Mouse (Mus musculus) cerebellum, postnatal 10 days (tissue): ENCODE data around the gene Lbr.
"Not testable (repeated sequence)": the region's sequence is repeated elsewhere in the genome, so short reads cannot be mapped to it uniquely, and the experiment has no call there.

Experiments
- DNase-seq, 2 experiments: peaks; one replicate each; pipeline ENCODE4 v3.0.0; 2021; ENCODE audit warnings: mixed read lengths in 2 of 2

Gene Lbr

DNA sequence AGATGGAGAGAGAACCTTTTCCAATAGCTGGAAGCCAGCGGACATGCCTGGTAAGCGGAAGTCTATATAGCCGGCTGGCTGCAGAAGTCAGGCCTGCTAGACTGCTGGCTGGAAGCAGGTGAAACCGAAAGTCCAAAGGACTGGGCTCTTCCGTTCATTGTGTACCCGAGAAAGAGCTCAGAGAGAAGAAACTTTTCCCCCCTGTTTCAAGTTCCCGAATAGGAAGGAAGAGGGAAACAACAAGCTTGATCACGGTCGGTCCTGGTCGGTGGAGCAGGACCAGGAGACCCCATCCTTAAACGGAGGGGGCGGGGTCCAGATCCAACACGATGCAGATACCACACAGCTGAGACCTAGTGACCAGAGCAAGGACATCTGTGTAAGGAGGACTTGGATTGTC lies 9.6 kb upstream of the Lbr start:
- DNase-seq: no peak

- DNase-seq: peak; percentile 87 to 92
Observed at GRCm38 (mm10) chr1:181851521-181852310, 8.9 kb upstream of the Lbr start.

DNA sequence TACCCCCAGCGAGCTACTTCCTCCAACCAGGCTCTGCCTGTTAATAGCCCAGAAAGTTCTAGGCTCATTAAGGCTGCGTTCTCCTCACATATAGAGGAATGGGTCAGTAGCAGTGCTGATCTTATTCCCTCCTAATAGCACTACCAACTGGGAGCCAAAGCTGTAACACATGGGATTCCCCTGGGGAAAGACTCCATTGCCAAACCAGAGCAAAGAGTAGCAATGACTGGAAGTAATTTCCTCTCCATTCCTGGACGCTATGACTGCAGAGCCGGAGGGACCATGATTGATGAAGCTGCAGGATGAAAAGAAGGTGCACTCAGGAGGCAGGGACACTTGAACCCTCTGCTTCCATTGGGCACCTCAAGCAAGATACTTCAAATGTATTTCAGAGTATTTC lies 7.6 kb upstream of the Lbr start:
- peak; percentile 60 to 63 for DNase-seq

DNA sequence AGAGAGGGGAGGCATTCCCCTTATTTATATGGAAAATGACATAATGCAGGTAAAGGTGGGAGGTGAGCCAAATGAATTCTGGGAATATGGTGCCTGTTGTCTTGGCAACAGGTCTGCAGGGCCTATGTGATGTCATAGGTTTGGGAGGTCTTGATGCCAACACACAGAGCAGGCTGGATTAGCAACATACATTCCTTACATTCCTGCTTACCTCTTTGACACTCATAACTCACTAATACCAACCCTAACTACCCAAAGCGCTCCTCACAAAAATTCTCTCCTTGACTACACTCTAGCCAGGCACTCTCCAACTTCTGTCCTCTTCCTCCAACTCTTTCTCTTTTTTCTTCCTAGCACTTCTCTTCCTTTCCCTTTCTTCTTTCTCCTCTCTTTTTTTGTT lies 5.4 kb upstream of the Lbr start:
- no peak for DNase-seq

DNA sequence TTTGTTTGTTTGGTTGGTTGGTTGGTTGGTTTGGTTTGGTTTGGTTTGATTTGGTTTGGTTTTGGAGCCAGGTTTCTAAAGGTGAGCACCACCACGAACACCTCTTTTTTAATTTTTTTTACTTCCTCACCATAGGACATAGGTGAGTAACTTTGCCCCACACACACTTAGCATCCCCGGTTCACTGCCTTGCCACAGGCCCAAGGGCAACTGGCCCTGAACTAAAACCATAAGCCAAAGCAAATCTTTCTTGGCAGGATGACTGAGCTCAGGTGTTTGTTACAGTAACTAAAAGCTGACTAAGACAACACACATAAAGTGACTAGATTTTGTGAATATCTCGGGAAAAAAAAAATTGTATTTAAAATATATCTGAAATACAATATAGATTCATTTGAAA lies 4.5 kb upstream of the Lbr start:
- no peak for DNase-seq

- no peak for DNase-seq
Observed at GRCm38 (mm10) chr1:181845767-181846166, 2.9 kb upstream of the Lbr start.

GRCm38 (mm10) chr1:181844874-181845547 lies 2.2 kb upstream of the Lbr start:
- DNase-seq: no peak

GRCm38 (mm10) chr1:181841864-181842672 lies 778 bp downstream of the Lbr start:
- peak; percentile 98 for DNase-seq

GRCm38 (mm10) chr1:181841396-181841795 lies 1.4 kb downstream of the Lbr start:
- no peak for DNase-seq

DNA sequence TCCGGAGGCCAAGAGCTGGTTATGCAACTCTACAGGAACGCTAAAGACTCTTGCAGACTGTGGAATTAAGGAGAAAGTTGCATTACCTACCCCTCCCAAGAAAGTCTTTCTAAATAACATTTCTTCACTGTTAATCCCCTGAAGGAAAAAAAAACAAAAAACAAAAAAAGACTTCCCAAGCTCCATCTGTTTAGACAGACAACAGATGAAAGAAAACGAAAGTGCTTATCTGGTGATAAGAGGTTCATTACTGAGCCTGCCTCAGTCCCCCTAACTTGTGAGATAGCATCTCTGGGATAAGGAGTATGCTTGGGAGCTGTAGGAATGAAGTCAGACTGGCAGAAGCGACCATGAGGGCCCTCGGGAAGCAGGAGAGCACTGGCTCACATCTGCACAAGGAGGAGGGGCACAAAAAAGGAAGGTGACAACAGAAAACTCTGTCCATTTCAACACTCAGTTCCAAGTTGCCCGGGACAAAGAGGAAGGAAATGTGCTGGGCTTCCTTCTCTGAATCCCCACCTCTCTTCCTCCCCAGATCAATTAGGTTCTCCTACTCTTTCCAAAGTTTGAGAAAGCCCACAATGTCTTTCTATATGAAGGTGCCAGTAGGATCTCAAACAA lies 3.0 kb downstream of the Lbr start:
- DNase-seq: no peak

GRCm38 (mm10) chr1:181838111-181838510 lies 4.7 kb downstream of the Lbr start:
- no peak for DNase-seq

- peak; percentile 53 to 72 for DNase-seq
Observed at GRCm38 (mm10) chr1:181833143-181833542, 9.7 kb downstream of the Lbr start.

- peak; percentile 71 for DNase-seq
Observed at GRCm38 (mm10) chr1:181832720-181833119, 10.1 kb downstream of the Lbr start.

- peak in 1 of 2 experiments; percentile 32 for DNase-seq
Observed at GRCm38 (mm10) chr1:181828365-181828764, 14.5 kb downstream of the Lbr start.

- no peak for DNase-seq
Observed at GRCm38 (mm10) chr1:181826716-181827115, 16.1 kb downstream of the Lbr start.

- DNase-seq: peak; percentile 37 to 40
Observed at GRCm38 (mm10) chr1:181811481-181812223, 31.2 kb downstream of the Lbr start.

DNA sequence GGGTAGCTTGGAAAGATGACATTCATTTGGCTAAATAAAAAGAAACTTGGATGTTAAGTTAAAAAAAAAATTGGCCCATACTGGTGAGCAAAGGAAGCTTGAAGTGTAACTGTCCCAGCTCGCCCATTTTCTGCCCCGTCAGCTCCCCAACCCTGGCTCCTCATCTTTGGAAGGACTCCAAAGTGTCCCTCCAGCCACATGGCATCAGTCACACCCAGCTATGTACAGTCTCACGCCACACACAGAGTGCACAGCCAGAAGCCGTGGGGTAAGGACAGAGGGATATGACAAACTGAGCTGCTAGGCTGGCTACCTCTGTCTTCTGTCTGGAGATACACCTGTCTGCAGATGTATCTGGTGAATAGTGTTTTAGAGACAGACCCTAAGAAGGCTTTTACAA lies 42.2 kb downstream of the Lbr start:
- DNase-seq: peak; percentile 50 to 62

- peak; percentile 75 to 78 for DNase-seq
Observed at GRCm38 (mm10) chr1:181799911-181800310, 42.9 kb downstream of the Lbr start.

DNA sequence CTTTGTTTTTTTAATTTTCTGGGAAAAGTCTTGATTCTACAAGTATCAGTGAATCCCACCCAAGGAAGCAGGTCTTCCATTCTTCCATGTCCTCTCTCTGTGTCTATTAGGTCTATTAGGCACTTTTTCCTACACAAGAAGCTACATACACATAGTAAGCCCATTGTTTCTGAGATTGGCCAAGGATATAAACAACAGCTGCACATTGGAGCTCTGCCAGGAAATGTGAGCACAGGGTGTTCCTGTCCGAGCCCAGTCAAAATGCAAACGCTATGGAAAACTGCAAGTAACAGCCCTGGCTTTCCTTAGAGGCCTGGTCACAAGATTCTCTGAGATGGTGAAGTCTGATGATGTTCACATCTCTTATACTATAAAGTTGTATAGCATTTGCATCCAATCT lies 49.3 kb downstream of the Lbr start:
- DNase-seq: peak; percentile 26 to 37

GRCm38 (mm10) chr1:181789952-181790351 lies 52.9 kb downstream of the Lbr start:
- DNase-seq: peak in 1 of 2 experiments; percentile 20

- not testable (repeated sequence) for DNase-seq
Observed at GRCm38 (mm10) chr1:181782600-181782999, 60.2 kb downstream of the Lbr start.

DNA sequence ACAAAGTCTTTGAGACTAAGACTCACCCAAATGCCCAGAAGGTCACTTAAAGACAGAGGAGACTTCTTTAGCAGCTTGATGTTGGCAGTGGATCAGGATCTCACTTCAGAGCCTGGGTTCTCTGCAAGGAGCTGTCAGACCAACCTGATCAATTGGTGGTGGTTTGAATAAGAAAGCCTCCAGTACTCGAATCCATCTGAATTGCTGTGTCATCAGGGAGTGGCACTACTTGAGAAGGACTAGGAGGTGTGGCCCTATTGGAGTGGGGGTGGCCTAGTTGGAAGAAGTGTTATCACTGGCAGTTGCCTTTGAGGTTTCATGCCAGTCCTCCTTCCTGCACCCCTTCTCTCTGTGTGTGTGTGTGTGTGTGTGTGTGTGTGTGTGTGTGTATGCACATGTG lies 66.3 kb downstream of the Lbr start:
- no peak for DNase-seq
